Mouse (Mus musculus) cerebellum, adult 2 months (tissue): Measurements from ENCODE around the gene Hoxb5. TPM values are rescaled to one million over a fixed set of nuclear protein-coding genes. Genes with fewer than 3 reads are reported as not detected.

Experiments used
- DNase-seq, 2 experiments: peaks; one replicate each; pipeline ENCODE4 v3.0.0; 2021
- H3K27ac ChIP-seq: fragments of 200-500 bp; 2 replicates; pipeline ENCODE4 v1.5.1; 2012; ENCODE audit warnings: low read length, control low read depth, inconsistent platforms; ENCODE audit not compliant: insufficient read depth
- H3K27me3 ChIP-seq: fragments of 200-500 bp; 2 replicates; pipeline ENCODE4 v1.6.1; 2012; ENCODE audit warnings: inconsistent platforms, mild to moderate bottlenecking, low read length, moderate library complexity; ENCODE audit not compliant: control insufficient read depth, insufficient read depth
- H3K4me1 ChIP-seq: fragments of 200-500 bp; 2 replicates; pipeline ENCODE4 v1.6.1; 2011; ENCODE audit warnings: low read length; ENCODE audit not compliant: control insufficient read depth, insufficient read depth
- H3K4me3 ChIP-seq: fragments of 200-500 bp; replicated peaks from 2 replicates; pipeline ENCODE3; 2011; ENCODE audit warnings: mild to moderate bottlenecking, low read depth, low read length, control low read depth; ENCODE audit not compliant: insufficient read depth
- CTCF ChIP-seq: fragments of 200-500 bp; IDR thresholded peaks from 2 replicates; pipeline ENCODE4 v1.5.1; 2011; ENCODE audit warnings: low read depth, mild to moderate bottlenecking, control low read depth, low read length, moderate library complexity, borderline replicate concordance; ENCODE audit not compliant: insufficient read depth
- POLR2A ChIP-seq: fragments of 200-500 bp; IDR thresholded peaks from 2 replicates; pipeline ENCODE4 v1.6.1; 2011; ENCODE audit warnings: low read length, control low read depth, borderline replicate concordance; ENCODE audit not compliant: insufficient read depth
- WGBS: fragments of 180-500 bp; shearing (Covaris S2); methylation state at CpG from one replicate; pipeline ENCODE4 v1.1.7; 2018; 5-methylcytosine and 5-hydroxymethylcytosine counted together
- polyA plus RNA-seq: library from polyadenylated mRNA; depleted of rRNA; stranded (reverse); fragments of >200 nt; gene quantifications from 2 replicates; pipeline ENCODE4 v1.2.3, GENCODE M21; 2012

The Hoxb5 gene
- polyA plus RNA-seq, 1 experiment, result 6.8 TPM

DNA sequence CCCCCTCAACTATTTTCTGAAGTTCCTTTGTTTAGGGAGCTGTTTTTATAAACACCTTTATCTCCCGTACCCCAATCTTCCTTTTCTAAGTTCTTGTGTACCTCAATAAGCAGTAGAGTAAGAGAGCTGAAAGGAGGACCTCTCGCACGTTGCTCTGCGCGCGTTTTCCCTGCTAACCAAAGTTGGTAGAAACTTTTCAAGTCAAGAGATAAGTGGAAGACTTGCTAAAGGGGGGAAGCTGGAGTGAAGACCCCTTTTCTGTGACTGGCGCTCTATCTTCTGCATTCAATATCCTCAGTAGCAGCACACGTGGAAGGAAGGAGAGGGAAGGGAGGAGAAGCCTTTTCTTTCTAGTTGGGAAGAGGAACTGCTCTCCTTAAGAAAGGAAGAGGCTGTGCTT is 21.8 kb downstream of the Hoxb5 start:
- WGBS, result 3% methylated on average over 8 of the region's 8 CpGs
- Histone ChIP-seq H3K4me3 (no peak overlapping the region), H3K27ac (no peak overlapping the region), H3K4me1 (no peaks in the 10 kb centered on the region), H3K27me3 (peaks cover 9% of the 10 kb centered on the region; the same call in 1 of the 2 replicates)
- no peak for DNase-seq
- TF ChIP-seq CTCF (no peak), POLR2A (no peak)

DNA sequence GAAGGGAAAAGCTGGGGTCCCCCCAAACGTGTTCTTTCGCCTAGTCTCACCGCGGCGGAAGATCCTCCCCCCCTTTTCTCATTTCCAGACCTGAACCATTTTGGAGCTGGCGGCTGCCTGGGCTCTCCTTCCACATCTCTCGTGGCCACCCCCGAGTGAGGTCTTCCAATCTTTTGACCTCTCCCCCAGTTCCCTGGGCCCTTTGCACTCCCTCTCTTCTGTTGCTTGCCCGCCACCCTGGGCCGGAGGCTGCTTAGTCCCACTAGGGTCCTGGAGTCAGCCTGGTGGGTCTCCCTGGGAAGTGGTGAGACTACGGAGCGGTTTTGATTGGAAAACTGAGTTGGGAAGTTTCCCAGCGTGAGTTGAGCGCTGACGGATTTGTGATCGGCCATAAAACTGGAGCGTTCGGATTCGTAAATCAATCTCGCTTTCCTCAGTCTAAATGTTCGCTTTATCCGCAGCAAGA is 22.6 kb downstream of the Hoxb5 start:
- H3K4me1 ChIP-seq, result no peaks in the 10 kb centered on the region
- no peak overlapping the region for H3K27ac ChIP-seq
- DNase-seq, result no peak
- no peak for TF ChIP-seq CTCF
- TF ChIP-seq POLR2A, result no peak
- peaks cover 5% of the 10 kb centered on the region; the same call in 1 of the 2 replicates for H3K27me3 ChIP-seq
- 4% methylated on average over 22 of the region's 22 CpGs for WGBS
- no peak overlapping the region for H3K4me3 ChIP-seq

DNA sequence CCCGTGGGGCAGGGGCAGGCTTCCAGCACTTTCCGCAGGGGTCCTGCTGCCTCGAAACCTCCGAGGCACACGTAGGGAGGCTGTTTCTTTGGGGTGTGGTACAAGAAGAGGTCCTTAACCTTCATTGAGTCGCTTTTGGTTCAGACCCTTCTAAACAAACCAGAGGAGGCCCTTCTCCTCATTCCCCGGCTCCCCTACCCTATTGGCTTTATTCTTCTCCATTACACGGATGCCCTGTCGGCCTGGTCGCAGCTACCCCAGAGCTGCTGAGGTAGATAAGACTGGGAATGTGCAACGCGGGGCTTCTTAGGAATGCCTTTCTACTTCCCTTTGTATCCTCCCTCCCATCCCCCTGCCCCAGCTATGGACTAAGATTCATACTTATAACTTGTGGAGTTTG is 23.6 kb downstream of the Hoxb5 start:
- WGBS, result 1% methylated on average over 12 of the region's 12 CpGs
- Histone ChIP-seq H3K27me3 (peaks cover 3% of the 10 kb centered on the region; the same call in 1 of the 2 replicates), H3K4me1 (no peaks in the 10 kb centered on the region), H3K27ac (no peak overlapping the region), H3K4me3 (no peak overlapping the region)
- no peak for TF ChIP-seq POLR2A
- no peak for DNase-seq

DNA sequence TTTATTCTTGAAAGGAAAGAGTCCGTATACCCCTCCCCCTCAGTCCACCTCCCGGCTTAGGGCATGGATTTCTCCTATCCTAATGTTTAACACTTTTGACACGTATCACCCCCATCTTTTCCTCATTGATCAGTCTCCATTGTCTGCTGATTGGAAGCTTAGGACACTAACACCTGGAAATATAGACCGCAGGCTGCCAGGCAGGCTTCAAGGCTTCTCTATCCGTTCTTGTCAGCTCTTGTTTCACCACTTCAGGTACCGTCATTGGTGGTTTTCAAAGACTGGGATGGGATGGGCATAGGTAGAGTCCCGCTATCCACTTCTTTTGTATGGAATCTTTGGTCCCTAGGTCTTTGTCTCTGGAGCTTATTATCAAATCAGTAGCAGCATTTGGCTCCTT is 24.0 kb downstream of the Hoxb5 start:
- Histone ChIP-seq H3K27ac (no peak overlapping the region), H3K4me1 (no peaks in the 10 kb centered on the region), H3K27me3 (peaks cover 3% of the 10 kb centered on the region; the same call in 1 of the 2 replicates), H3K4me3 (no peak overlapping the region)
- TF ChIP-seq POLR2A, result no peak
- WGBS, result 4% methylated on average over 7 of the region's 7 CpGs
- no peak for DNase-seq

DNA sequence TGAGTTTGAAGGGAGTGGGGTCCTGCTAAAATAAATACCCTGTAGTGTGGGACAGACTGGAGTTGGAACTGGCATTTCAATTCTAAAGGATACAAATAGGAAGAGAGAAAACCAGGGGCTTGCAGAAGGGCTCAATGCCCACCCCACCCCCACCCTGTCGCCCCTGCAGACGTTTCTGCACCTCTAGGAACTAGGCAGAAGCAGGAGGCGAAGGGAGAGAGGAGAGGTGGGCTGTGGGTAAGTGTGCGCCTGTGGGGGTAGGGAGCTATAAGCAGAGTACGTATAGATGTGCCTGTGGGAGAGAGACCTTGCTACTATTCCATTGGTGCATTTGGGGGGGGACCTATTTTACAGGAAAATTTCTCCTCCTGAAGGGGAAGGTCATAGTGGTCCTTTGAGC is 24.6 kb downstream of the Hoxb5 start:
- no peak overlapping the region for H3K4me3 ChIP-seq
- H3K27ac ChIP-seq, result no peak overlapping the region
- no peaks in the 10 kb centered on the region for H3K4me1 ChIP-seq
- H3K27me3 ChIP-seq, result peaks cover 5% of the 10 kb centered on the region; the same call in 1 of the 2 replicates
- no peak for TF ChIP-seq POLR2A
- no peak for TF ChIP-seq CTCF
- DNase-seq, result no peak
- 6% methylated on average over 5 of the region's 5 CpGs for WGBS

DNA sequence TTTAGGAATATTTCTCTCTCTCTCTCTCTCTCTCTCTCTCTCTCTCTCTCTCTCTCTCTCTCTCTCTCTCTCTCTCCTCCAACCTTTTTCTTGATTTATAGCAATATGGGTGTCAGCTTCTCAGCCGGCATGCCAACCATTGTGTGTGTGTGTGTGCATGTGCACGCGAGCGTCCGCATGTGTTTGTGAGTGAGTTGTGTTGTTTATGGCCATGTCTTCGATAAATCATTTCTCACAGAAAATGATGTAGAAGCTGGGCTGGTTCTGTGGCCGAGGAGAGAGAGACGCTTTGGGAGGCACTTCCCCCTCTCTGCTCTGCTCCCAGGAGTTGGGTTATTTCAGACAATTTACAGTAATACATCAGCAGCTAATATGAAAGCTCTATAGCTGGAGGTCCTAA is 25.5 kb downstream of the Hoxb5 start:
- no peak for DNase-seq
- no peak overlapping the region for H3K4me3 ChIP-seq
- H3K27ac ChIP-seq, result no peak overlapping the region
- H3K4me1 ChIP-seq, result no peaks in the 10 kb centered on the region
- H3K27me3 ChIP-seq, result peaks cover 6% of the 10 kb centered on the region; the same call in 1 of the 2 replicates
- WGBS, result 10% methylated on average over 8 of the region's 8 CpGs
- TF ChIP-seq CTCF, result no peak
- no peak for TF ChIP-seq POLR2A

DNA sequence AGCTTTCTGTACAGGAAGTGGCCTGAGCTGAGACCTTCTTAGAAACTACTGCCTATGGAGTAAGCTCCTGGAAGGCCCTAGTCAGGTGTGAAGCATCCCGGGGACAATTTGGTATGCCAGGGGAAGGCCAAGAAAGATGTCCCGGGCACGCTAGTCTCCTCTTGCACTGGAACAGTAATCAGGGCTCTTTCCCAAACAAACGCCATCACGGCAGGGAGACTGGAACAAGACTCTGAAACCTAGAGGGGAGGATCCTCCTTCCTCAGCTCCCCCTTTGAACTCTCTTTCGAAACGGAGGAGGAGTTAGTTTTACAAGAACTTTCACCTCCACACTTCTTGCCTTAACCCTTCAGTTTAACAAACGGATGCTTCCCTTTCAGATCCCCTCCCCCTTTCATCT is 29.0 kb downstream of the Hoxb5 start:
- TF ChIP-seq POLR2A (no peak), CTCF (no peak)
- no peak overlapping the region for H3K4me3 ChIP-seq
- H3K4me1 ChIP-seq, result no peaks in the 10 kb centered on the region
- WGBS, result 3% methylated on average over 8 of the region's 8 CpGs
- H3K27me3 ChIP-seq, result peaks cover 5% of the 10 kb centered on the region; the same call in 1 of the 2 replicates
- no peak overlapping the region for H3K27ac ChIP-seq
- no peak for DNase-seq

DNA sequence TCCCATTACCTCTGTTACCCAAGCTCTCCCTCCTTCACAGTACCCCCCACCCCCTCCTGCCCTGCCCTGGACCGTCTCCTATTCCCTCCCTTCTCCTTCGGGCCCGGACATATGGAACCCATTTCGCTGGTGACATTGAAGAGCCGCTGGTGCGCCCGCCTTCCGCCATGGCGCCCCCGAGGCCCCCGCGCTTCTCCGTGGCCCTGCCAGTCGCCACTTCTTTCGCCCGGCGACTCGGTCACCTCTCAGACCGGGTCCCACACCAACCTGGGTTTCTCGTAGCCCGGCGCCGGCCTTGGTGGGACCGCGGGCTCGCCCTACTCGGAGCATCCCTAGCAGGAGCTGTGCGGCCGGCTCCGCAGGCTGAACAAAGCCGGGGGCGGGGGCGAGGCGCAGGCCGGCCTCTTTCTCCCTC is 29.5 kb downstream of the Hoxb5 start:
- Histone ChIP-seq H3K4me3 (no peak overlapping the region), H3K27me3 (peaks cover 5% of the 10 kb centered on the region; the same call in 1 of the 2 replicates), H3K4me1 (no peaks in the 10 kb centered on the region), H3K27ac (no peak overlapping the region)
- 1% methylated on average over 35 of the region's 35 CpGs for WGBS
- no peak for DNase-seq
- TF ChIP-seq CTCF (no peak), POLR2A (no peak)
